Mouse (Mus musculus) hindbrain, postnatal 0 days (tissue): ENCODE data around the gene Lmntd1. TPM values are rescaled to one million over a fixed set of nuclear protein-coding genes. Genes with fewer than 3 reads are reported as not detected.
A peak's percentile ranks its signal among the peaks of the same experiment; 100 is the strongest.

Experiments used
- ATAC-seq: fragments of 200-750 bp; cut with Nextera tagmentation; 2 replicates; pipeline ENCODE4 v1.8.0; 2017; ENCODE audit warnings: mild to moderate bottlenecking, moderate TSS enrichment, moderate library complexity
- DNase-seq: peaks from one replicate; pipeline ENCODE4 v3.0.0-alpha.2; 2015; ENCODE audit warnings: low spot score
- H3K27ac ChIP-seq: fragments of 300-500 bp; sonication (generic); 2 replicates; pipeline ENCODE4 v1.5.1; 2014; ENCODE audit warnings: mild to moderate bottlenecking
- H3K27me3 ChIP-seq: fragments of 300-500 bp; sonication (generic); 2 replicates; pipeline ENCODE4 v1.6.1; 2014; ENCODE audit warnings: low read length, mixed read lengths; ENCODE audit not compliant: insufficient read depth
- H3K36me3 ChIP-seq: fragments of 300-500 bp; sonication (generic); 2 replicates; pipeline ENCODE4 v1.6.1; 2014; ENCODE audit warnings: low read length, mixed read lengths; ENCODE audit not compliant: insufficient read depth
- H3K4me1 ChIP-seq: fragments of 300-500 bp; sonication (generic); 2 replicates; pipeline ENCODE4 v1.6.1; 2014; ENCODE audit warnings: antibody characterized with exemption, low read length, mixed read lengths; ENCODE audit not compliant: insufficient read depth
- H3K4me2 ChIP-seq: fragments of 300-500 bp; sonication (generic); 2 replicates; pipeline ENCODE4 v1.6.1; 2014; ENCODE audit warnings: low read depth, mild to moderate bottlenecking, low read length, moderate library complexity, mixed read lengths
- H3K4me3 ChIP-seq: fragments of 300-500 bp; sonication (generic); 2 replicates; pipeline ENCODE4 v1.5.1; 2014; ENCODE audit warnings: low read length
- H3K9ac ChIP-seq: fragments of 300-500 bp; sonication (generic); replicated peaks from 2 replicates; pipeline ENCODE4 v1.6.1; 2014; ENCODE audit warnings: mild to moderate bottlenecking, low read length, moderate library complexity, mixed read lengths
- H3K9me3 ChIP-seq: fragments of 300-500 bp; sonication (generic); 2 replicates; pipeline ENCODE4 v1.6.1; 2016; ENCODE audit warnings: low read length, mixed read lengths
- CTCF ChIP-seq: IDR thresholded peaks from 2 replicates; pipeline ENCODE4 v1.5.1; 2016; ENCODE audit warnings: antibody characterized with exemption, control low read depth, low read depth
- WGBS: fragments of 180-500 bp; shearing (Covaris S2); extraction: QIAGEN DNeasy Blood & Tissue Kit; methylation state at CpG from one replicate; pipeline ENCODE4 v1.1.7; 2014; 5-methylcytosine and 5-hydroxymethylcytosine counted together
- polyA plus RNA-seq: library from polyadenylated mRNA; unstranded; fragments of >200 nt; fragmentation: Nextera tagmentation; extraction: Ambion mirVana; gene quantifications from 2 replicates; pipeline ENCODE4 v1.2.1, GENCODE M21; 2015
- total RNA-seq: library from RNA; depleted of rRNA; stranded (reverse); fragments of >200 nt; gene quantifications from 2 replicates; pipeline ENCODE4 v1.2.3, GENCODE M21; 2014

Lmntd1 gene
- total and polyA plus RNA-seq, 2 experiments from 2014 or later, result 1.5 to 2.3 TPM

- DNase-seq, result peak; percentile 32
- H3K4me2 ChIP-seq, result peak overlapping the region; percentile 8; the same call in 1 of the 2 replicates
- ATAC-seq, result peak; percentile 66
- H3K4me1 ChIP-seq, result peaks cover 21% of the 10 kb centered on the region
- no peaks in the 10 kb centered on the region for H3K36me3 ChIP-seq
- H3K27me3 ChIP-seq, result no peaks in the 10 kb centered on the region
- WGBS, result 21% methylated on average over 10 of the region's 10 CpGs
- H3K4me3 ChIP-seq, result no peak overlapping the region
- H3K9ac ChIP-seq, result no peak overlapping the region
- H3K9me3 ChIP-seq, result no peaks in the 10 kb centered on the region
- TF ChIP-seq CTCF, result no peak
- peak overlapping the region; percentile 37; the same call in 1 of the 2 replicates for H3K27ac ChIP-seq
Observed at GRCm38 (mm10) chr6:145578457-145579185, 35.5 kb downstream of the Lmntd1 start.

- Histone ChIP-seq H3K36me3 (no peaks in the 10 kb centered on the region), H3K27ac (no peak overlapping the region), H3K9me3 (no peaks in the 10 kb centered on the region), H3K4me3 (no peak overlapping the region), H3K9ac (no peak overlapping the region), H3K27me3 (no peaks in the 10 kb centered on the region), H3K4me2 (no peak overlapping the region), H3K4me1 (peaks cover 20% of the 10 kb centered on the region)
- DNase-seq (no peak), ATAC-seq (no peak)
- no peak for TF ChIP-seq CTCF
- 92% methylated on average over 4 of the region's 4 CpGs for WGBS
Observed at GRCm38 (mm10) chr6:145576762-145577161, 37.4 kb downstream of the Lmntd1 start.

GRCm38 (mm10) chr6:145573250-145574013 lies 40.7 kb downstream of the Lmntd1 start:
- Histone ChIP-seq H3K36me3 (no peaks in the 10 kb centered on the region), H3K9ac (no peak overlapping the region), H3K4me2 (no peak overlapping the region), H3K27ac (no peak overlapping the region), H3K4me1 (peaks cover 5% of the 10 kb centered on the region; the same call in 1 of the 2 replicates), H3K4me3 (no peak overlapping the region), H3K27me3 (no peaks in the 10 kb centered on the region), H3K9me3 (no peaks in the 10 kb centered on the region)
- peak; percentile 48 for DNase-seq
- no peak for TF ChIP-seq CTCF
- ATAC-seq, result no peak
- WGBS, result 80% methylated on average over 6 of the region's 6 CpGs

GRCm38 (mm10) chr6:145568701-145569100 lies 45.4 kb downstream of the Lmntd1 start:
- Histone ChIP-seq H3K4me1 (peaks cover 1% of the 10 kb centered on the region; the same call in 1 of the 2 replicates), H3K27ac (no peak overlapping the region), H3K4me2 (no peak overlapping the region), H3K9me3 (no peaks in the 10 kb centered on the region), H3K4me3 (no peak overlapping the region), H3K9ac (no peak overlapping the region), H3K27me3 (no peaks in the 10 kb centered on the region), H3K36me3 (no peaks in the 10 kb centered on the region)
- ATAC-seq, result no peak
- 88% methylated on average over 3 of the region's 3 CpGs for WGBS
- TF ChIP-seq CTCF, result no peak
- DNase-seq, result no peak

GRCm38 (mm10) chr6:145567832-145568231 lies 46.3 kb downstream of the Lmntd1 start:
- Histone ChIP-seq H3K9ac (no peak overlapping the region), H3K27ac (no peak overlapping the region), H3K36me3 (no peaks in the 10 kb centered on the region), H3K4me2 (no peak overlapping the region), H3K27me3 (no peaks in the 10 kb centered on the region), H3K4me1 (no peaks in the 10 kb centered on the region), H3K4me3 (no peak overlapping the region), H3K9me3 (no peaks in the 10 kb centered on the region)
- 81% methylated on average over 3 of the region's 3 CpGs for WGBS
- ATAC-seq (no peak), DNase-seq (no peak)
- no peak for TF ChIP-seq CTCF

- H3K27ac ChIP-seq, result no peak overlapping the region
- no peaks in the 10 kb centered on the region for H3K4me1 ChIP-seq
- no peak overlapping the region for H3K4me2 ChIP-seq
- H3K9ac ChIP-seq, result no peak overlapping the region
- no peak overlapping the region for H3K4me3 ChIP-seq
- no peaks in the 10 kb centered on the region for H3K36me3 ChIP-seq
- 53% methylated on average over 8 of the region's 8 CpGs for WGBS
- DNase-seq (peak; percentile 24), ATAC-seq (no peak)
- TF ChIP-seq CTCF, result no peak
- no peaks in the 10 kb centered on the region for H3K9me3 ChIP-seq
- no peaks in the 10 kb centered on the region for H3K27me3 ChIP-seq
Observed at GRCm38 (mm10) chr6:145567296-145567695, 46.8 kb downstream of the Lmntd1 start.
